Mouse (Mus musculus) bone marrow, adult 2 months (tissue): ENCODE measurements around the gene Dcbld2.

ENCODE experiments used
- CTCF ChIP-seq: fragments of 200-500 bp; IDR thresholded peaks from 2 replicates; pipeline ENCODE4 v1.5.1; 2011; ENCODE audit warnings: low read length, control low read depth; ENCODE audit not compliant: control insufficient read depth, insufficient read depth
- POLR2A ChIP-seq: fragments of 200-500 bp; IDR thresholded peaks from 2 replicates; pipeline ENCODE4 v1.6.1; 2011; ENCODE audit warnings: low read depth, mild to moderate bottlenecking, control low read depth, low read length, borderline replicate concordance; ENCODE audit not compliant: control insufficient read depth

- TF ChIP-seq POLR2A, result no peak
- no peak for TF ChIP-seq CTCF
Observed at GRCm38 (mm10) chr16:58487861-58488260, 79.6 kb downstream of the Dcbld2 start.
